Mouse (Mus musculus) liver, embryonic 12.5 days (tissue): Measurements from ENCODE around the gene Psd4. TPM values are rescaled to one million over a fixed set of nuclear protein-coding genes. Genes with fewer than 3 reads are reported as not detected.
A peak's percentile ranks its signal among the peaks of the same experiment; 100 is the strongest.

ENCODE experiments used
- ATAC-seq: fragments of 200-750 bp; cut with Nextera tagmentation; 2 replicates; pipeline ENCODE4 v1.8.0; 2017; ENCODE audit warnings: moderate number of reproducible peaks, mild to moderate bottlenecking, moderate library complexity
- H3K27ac ChIP-seq: fragments of 300-500 bp; sonication (generic); 2 replicates; pipeline ENCODE4 v1.5.1; 2016; ENCODE audit warnings: mild to moderate bottlenecking
- H3K27me3 ChIP-seq: fragments of 300-500 bp; sonication (generic); replicated peaks from 2 replicates; pipeline ENCODE4 v1.6.1; 2016; ENCODE audit warnings: mild to moderate bottlenecking, moderate library complexity
- H3K36me3 ChIP-seq: fragments of 300-500 bp; sonication (generic); 2 replicates; pipeline ENCODE4 v1.6.1; 2016; ENCODE audit warnings: mild to moderate bottlenecking, moderate library complexity
- H3K4me1 ChIP-seq: fragments of 300-500 bp; sonication (generic); 2 replicates; pipeline ENCODE4 v1.6.1; 2016
- H3K4me2 ChIP-seq: fragments of 300-500 bp; sonication (generic); 2 replicates; pipeline ENCODE4 v1.6.1; 2016; ENCODE audit warnings: mild to moderate bottlenecking, moderate library complexity
- H3K4me3 ChIP-seq: fragments of 300-500 bp; sonication (generic); 2 replicates; pipeline ENCODE4 v1.5.1; 2016; ENCODE audit warnings: mild to moderate bottlenecking, moderate library complexity
- H3K9ac ChIP-seq: fragments of 300-500 bp; sonication (generic); 2 replicates; pipeline ENCODE4 v1.6.1; 2016; ENCODE audit warnings: mild to moderate bottlenecking, moderate library complexity
- H3K9me3 ChIP-seq: fragments of 300-500 bp; sonication (generic); replicated peaks from 2 replicates; pipeline ENCODE4 v1.6.1; 2016; ENCODE audit warnings: mild to moderate bottlenecking, moderate library complexity
- WGBS: fragments of 180-500 bp; shearing (Covaris S2); methylation state at CpG from one replicate; pipeline ENCODE4 v1.1.7; 2016; ENCODE audit not compliant: insufficient replicate concordance; 5-methylcytosine and 5-hydroxymethylcytosine counted together
- polyA plus RNA-seq: library from polyadenylated mRNA; unstranded; fragments of >200 nt; fragmentation: Nextera tagmentation; extraction: Ambion mirVana; gene quantifications from 2 replicates; pipeline ENCODE4 v1.2.1, GENCODE M21; 2016

Gene Psd4
- polyA plus RNA-seq, 1 experiment from 2014 or later, result 13.1 TPM

DNA sequence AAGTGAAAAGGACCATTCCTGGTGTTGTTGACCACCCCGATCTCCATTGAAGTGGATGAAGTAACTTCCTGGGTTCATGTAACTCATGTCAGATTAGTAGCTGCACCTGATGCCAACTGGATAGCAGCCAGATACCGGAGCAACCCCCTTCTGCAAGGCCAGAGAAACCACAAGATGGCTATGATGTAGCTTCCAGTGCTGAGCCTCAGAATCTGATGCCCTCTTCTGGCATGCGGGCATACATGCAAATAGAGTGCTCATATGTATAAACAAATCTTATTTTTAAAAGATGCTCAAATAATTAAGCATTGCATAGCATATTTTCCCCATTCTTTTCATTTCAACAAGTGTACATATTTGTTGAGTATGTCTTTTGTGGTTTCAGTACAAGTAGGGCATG is 3.6 kb upstream of the Psd4 start:
- H3K4me2 ChIP-seq, result no peak overlapping the region
- no peak overlapping the region for H3K9ac ChIP-seq
- peaks cover 14% of the 10 kb centered on the region for H3K4me1 ChIP-seq
- 45% methylated on average over 3 of the region's 3 CpGs for WGBS
- H3K27me3 ChIP-seq, result peaks cover 11% of the 10 kb centered on the region; the same call in 1 of the 2 replicates
- no peak overlapping the region for H3K4me3 ChIP-seq
- no peak overlapping the region for H3K27ac ChIP-seq
- H3K36me3 ChIP-seq, result no peaks in the 10 kb centered on the region
- H3K9me3 ChIP-seq, result no peaks in the 10 kb centered on the region
- no peak for ATAC-seq

DNA sequence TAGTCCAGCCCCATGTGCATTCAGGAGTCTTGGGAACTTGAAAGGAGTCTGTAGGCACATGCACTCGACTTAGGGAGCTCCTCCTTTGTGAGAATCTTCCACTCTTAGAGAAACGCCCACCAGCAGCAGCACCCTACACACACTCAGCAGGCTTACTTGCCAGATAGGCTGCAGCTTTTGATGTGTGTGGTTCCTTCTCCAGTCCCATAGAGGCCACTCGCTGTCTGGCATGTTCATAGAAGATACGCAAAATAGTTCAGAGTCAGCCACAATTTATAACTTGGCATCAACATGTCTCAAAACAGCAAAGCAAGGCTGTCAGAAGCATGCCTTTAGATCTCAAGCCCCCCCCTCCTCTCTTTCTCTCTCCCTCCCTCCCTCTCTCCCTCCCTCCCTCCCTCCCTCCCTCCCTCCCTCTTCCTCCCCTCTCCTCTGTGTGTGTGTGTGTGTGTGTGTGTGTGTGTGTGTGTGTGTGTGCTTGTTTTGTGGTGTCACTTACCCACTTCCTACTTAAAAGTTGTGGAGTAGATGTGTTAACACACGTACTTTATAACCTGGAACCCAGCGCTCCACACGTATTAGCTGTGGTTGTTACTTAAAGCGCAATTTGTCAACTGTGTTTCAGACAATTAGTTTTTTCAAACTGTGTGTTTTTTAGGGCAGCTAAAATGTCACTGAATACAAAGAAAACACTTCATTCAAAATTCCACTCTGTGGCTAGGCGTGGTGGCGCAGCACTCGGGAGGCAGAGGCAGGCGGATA is 985 bp upstream of the Psd4 start:
- H3K27me3 ChIP-seq, result peaks cover 11% of the 10 kb centered on the region; the same call in 1 of the 2 replicates
- H3K4me3 ChIP-seq, result no peak overlapping the region
- no peaks in the 10 kb centered on the region for H3K9me3 ChIP-seq
- no peak overlapping the region for H3K27ac ChIP-seq
- peaks cover 14% of the 10 kb centered on the region for H3K4me1 ChIP-seq
- H3K36me3 ChIP-seq, result no peaks in the 10 kb centered on the region
- no peak overlapping the region for H3K9ac ChIP-seq
- H3K4me2 ChIP-seq, result no peak overlapping the region
- ATAC-seq, result no peak
- WGBS, result 60% methylated on average over 12 of the region's 12 CpGs

DNA sequence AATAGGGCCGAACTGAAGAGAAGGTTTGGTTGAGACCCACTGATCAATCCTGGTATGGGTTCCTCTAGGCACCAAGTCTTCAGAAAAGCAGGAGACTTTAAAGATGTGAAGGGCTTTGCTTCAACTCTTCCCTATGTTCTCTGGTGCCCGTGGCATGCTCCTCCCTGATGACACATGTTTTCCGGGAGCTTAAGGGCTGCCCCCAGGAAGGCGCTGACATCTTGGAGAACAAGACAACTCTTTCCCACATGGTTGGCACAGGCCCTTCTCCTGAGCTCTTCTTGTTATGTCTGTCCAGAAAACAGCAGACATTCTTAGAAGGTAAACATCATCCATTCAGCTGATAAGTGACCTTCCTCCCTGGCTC is 498 bp downstream of the Psd4 start:
- ATAC-seq, result peak; percentile 22; the same call in 1 of the 2 replicates

DNA sequence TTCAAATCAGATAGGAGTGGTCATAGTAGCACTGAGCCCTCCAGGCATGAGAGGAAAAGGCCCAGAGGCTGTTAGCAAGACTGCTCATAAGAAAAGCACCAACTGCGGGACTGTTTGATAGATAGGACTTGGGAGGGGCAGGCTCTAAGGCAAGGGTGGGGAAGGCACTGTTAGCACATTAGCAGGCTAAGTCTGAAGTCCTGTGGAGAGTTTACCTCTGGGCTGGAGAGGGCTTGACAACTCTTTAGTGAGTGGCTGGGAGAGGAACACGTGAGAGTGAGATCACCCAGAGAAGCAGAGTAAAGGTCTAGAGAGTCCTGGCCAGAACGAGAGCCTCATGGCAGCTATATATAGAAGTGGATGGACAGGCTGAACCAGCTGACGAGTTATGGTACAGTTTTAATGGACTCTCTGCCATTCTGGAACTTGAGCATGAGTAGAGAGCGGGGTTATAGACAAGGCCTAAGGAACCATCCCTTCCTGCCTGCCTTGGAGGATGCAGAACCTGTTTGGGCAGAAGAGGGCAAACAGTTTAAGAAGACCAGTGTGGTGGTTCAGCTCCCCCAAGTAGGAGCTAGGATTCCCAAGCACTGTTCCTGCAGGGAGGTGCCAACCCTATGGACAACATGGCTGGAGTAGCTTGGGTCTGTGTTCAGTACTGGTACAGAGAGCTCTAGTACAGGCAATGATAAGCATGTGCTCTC is 11.5 kb downstream of the Psd4 start:
- Histone ChIP-seq H3K27me3 (no peaks in the 10 kb centered on the region), H3K36me3 (no peaks in the 10 kb centered on the region), H3K4me2 (peak overlapping the region; percentile 8; the same call in 1 of the 2 replicates), H3K27ac (no peak overlapping the region), H3K9ac (no peak overlapping the region), H3K9me3 (no peaks in the 10 kb centered on the region), H3K4me1 (peaks cover 34% of the 10 kb centered on the region), H3K4me3 (no peak overlapping the region)
- peak; percentile 92 for ATAC-seq
- 48% methylated on average over 5 of the region's 5 CpGs for WGBS

More for the DNA sequence above, 498 bp downstream of the Psd4 start:
- H3K27me3 ChIP-seq, result 0 out of 2 replicates have a peak, but pooled peaks cover 5% of the 10 kb centered on the region
- H3K4me2 ChIP-seq, result peak overlapping the region; percentile 85
- H3K9me3 ChIP-seq, result no peaks in the 10 kb centered on the region
- H3K27ac ChIP-seq, result no peak overlapping the region
- H3K9ac ChIP-seq, result peak overlapping the region; percentile 66
- H3K4me3 ChIP-seq, result peak overlapping the region; percentile 56
- H3K36me3 ChIP-seq, result no peaks in the 10 kb centered on the region
- H3K4me1 ChIP-seq, result peaks cover 18% of the 10 kb centered on the region
- WGBS, result 37% methylated on average over 4 of the region's 4 CpGs

DNA sequence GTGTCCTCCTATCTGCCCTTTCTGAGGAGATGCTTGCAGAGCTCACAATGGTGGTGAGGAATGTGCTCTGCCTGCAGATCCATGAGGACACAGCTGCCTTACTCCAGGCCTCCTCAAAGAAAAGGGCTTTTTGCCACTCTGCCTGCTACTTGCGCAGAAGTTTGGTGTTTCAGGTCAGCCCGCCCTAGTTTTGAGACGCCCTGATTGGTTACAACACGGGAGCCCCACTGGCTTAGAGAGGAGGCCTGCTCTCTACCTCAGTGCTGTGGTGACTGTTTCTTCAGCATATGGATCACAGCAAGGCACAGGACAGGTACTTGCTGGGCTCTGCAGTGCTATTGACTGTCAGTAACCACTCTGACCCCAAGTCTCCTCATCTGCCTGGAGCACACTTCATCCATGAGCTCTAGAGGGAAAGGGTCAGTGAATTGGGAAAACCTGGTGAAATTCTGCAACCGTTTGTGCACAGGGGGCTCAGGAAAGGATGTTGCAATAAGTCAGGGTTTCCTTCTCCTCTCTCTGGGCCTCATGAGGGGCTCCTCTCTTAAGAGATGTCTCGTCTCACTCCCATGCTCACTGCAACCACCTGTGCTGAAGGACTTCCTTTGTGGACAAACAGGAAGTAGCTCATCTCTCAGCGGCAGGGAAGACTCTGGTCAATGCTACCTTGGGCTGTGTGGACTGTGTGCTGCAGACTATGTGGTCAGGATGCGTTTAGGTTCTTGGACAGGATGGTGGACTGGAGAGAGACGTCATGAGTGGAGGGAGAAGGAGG is 15.3 kb downstream of the Psd4 start:
- Histone ChIP-seq H3K4me2 (no peak overlapping the region), H3K9me3 (no peaks in the 10 kb centered on the region), H3K4me3 (no peak overlapping the region), H3K4me1 (peaks cover 71% of the 10 kb centered on the region), H3K36me3 (no peaks in the 10 kb centered on the region), H3K9ac (no peak overlapping the region), H3K27me3 (no peaks in the 10 kb centered on the region), H3K27ac (no peak overlapping the region)
- no peak for ATAC-seq
- WGBS, result 47% methylated on average over 9 of the region's 9 CpGs

DNA sequence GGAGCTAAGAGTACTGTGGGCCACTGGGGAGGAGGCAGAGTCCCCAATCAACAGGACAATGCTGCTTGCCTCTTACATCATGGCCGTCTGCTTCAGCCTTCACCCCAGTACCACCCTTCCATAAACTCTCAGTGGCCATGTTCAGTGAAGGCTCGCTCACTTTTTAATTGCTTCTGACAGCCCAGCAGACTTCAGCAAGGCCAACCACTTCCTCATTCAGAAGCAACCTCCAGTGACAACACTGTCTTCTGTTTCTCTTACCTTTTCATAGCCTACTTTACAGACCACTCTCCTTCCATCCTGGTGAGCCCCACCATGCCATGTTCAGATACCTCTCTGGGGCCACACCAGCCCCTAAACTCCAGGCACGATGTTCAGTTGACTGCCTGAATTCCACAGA is 16.3 kb downstream of the Psd4 start:
- Histone ChIP-seq H3K9ac (no peak overlapping the region), H3K36me3 (no peaks in the 10 kb centered on the region), H3K27ac (no peak overlapping the region), H3K27me3 (no peaks in the 10 kb centered on the region), H3K4me3 (no peak overlapping the region), H3K4me2 (no peak overlapping the region), H3K4me1 (peaks cover 72% of the 10 kb centered on the region), H3K9me3 (no peaks in the 10 kb centered on the region)
- ATAC-seq, result no peak
- WGBS, result 34% methylated on average over 3 of the region's 3 CpGs

DNA sequence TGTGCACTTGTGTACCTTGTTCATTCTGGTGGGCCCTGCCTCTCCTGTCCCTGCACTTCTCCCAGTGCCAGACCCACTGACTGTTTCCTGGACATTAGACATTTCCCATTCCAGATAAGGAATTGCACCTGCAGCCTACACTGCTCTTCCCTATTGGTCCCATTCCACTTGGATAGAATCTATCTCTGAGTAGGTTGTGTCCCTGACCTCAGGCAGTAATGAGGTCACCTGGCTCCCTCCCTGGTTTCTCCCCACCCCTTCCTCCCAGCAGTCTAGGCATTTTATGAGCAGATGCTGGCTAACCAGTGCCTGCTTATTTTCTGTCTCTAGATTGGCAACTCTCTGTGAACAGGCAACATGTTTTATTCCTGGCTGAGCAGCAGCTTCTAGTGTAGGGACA is 17.0 kb downstream of the Psd4 start:
- no peak for ATAC-seq
- Histone ChIP-seq H3K4me2 (peak overlapping the region; percentile 78), H3K36me3 (peaks cover 2% of the 10 kb centered on the region; the same call in 1 of the 2 replicates), H3K27ac (no peak overlapping the region; the same call in 1 of the 2 replicates), H3K4me3 (no peak overlapping the region), H3K27me3 (no peaks in the 10 kb centered on the region), H3K9me3 (no peaks in the 10 kb centered on the region), H3K9ac (no peak overlapping the region), H3K4me1 (peaks cover 72% of the 10 kb centered on the region)

DNA sequence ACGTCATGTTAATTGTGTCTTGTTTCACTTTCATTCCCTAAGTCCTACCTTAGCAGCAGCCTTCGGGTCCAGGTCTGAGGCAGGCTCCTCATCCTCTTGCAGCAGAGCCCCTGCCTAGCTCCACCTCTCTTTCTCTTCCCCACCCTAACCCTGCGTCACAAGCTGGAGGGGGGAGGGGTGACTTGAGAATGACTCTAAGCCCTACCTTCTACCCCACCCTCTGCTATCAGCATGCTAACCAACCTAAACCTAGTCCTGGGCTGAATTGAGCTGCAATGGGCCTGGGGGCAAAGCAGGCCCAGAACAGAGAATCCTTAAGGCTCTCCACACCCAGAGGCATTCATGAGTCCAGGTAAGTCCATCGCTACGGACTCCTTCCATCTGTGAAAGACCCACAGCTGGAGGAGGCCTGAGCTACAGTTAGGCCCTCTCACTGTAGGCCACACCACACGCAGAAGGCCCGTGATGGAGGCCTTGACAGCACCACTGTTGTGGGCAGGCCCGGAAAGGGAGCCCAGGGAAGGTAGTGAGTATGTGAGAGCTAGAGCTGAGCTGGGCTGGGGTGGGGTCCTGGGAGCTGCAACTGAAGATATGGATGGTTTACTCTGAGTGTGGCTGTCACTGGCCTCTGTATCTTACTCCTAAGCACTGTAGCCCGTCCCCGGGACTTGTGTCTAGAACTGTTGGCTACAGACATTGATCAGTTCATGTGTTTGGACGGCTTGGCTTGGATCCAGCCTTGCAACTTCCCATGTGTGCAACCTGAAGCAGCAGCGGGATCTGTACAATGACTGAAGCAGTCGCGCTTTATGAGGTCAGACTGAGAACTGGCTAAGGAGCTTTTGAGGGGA is 18.0 kb downstream of the Psd4 start:
- peak overlapping the region; percentile 71 for H3K9ac ChIP-seq
- WGBS, result 33% methylated on average over 14 of the region's 14 CpGs
- H3K4me1 ChIP-seq, result peaks cover 80% of the 10 kb centered on the region
- no peaks in the 10 kb centered on the region for H3K27me3 ChIP-seq
- H3K4me2 ChIP-seq, result peak overlapping the region; percentile 78
- no peaks in the 10 kb centered on the region for H3K9me3 ChIP-seq
- H3K4me3 ChIP-seq, result peak overlapping the region; percentile 64
- H3K27ac ChIP-seq, result peak overlapping the region; percentile 90
- peak; percentile 94 for ATAC-seq
- peaks cover 5% of the 10 kb centered on the region; the same call in 1 of the 2 replicates for H3K36me3 ChIP-seq

DNA sequence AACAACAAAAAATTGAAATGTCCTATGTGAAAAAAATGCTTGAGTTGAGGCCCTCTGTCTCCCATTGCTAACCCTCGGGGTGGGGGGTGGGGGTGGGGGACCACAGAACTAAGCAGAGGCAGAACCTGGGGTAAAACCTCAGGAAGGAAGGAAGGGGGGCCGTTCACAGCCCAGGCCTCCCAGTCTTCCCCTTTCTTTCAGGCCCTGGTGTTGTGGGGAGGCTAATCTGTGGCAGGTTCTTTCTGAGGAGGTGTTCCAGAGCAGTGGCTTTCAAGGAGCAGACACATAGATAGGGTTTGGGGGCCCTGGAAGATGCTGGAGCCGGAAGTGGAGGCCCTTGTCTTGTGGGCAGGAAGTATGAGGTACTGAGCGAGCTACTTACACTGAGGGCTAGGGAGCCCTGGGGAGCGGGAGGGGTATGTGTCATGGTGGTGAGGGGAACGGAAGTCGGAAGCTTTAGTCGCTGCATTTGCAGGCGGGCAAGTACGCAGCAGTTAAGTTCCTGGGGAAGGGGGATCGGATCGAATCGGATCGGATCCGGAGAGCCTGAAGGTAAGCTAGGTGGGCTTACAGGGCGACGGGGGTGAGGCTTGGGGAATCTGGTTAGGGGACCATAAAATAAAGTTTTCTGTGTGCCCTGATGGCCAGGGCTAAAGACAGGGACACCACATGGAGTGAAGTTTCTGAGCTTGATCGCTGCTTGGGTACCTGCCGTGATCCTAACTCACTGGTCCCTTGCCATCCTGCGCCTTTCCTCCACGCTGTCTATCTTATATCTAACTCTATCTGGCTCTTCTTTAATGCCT is 19.0 kb downstream of the Psd4 start:
- H3K4me1 ChIP-seq, result peaks cover 82% of the 10 kb centered on the region
- 20% methylated on average over 21 of the region's 21 CpGs for WGBS
- H3K36me3 ChIP-seq, result peaks cover 10% of the 10 kb centered on the region; the same call in 1 of the 2 replicates
- peak; percentile 50 for ATAC-seq
- H3K4me3 ChIP-seq, result peak overlapping the region; percentile 64
- H3K27me3 ChIP-seq, result no peaks in the 10 kb centered on the region
- H3K4me2 ChIP-seq, result peak overlapping the region; percentile 78
- H3K9me3 ChIP-seq, result no peaks in the 10 kb centered on the region
- peak overlapping the region; percentile 71 for H3K9ac ChIP-seq
- peak overlapping the region; percentile 90 for H3K27ac ChIP-seq

DNA sequence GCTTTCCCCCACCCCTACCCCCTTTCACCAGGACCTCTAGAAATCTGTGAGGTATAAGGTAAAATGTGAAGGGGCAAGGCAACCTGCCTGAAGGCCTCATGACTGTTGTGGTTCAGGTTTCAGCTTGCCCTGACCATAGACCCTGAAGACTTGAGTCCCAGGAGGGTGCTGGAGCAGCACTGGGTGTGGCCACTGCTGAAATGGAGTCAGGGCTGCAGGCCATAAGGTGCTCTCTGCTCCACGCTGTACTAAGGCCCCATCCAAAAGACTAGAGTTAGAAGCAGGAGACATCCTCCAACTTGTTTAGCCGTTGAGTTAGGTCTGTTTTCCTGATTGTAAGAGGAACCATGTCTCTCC is 19.6 kb downstream of the Psd4 start:
- H3K27ac ChIP-seq, result peak overlapping the region; percentile 90
- peaks cover 11% of the 10 kb centered on the region; the same call in 1 of the 2 replicates for H3K36me3 ChIP-seq
- H3K9ac ChIP-seq, result peak overlapping the region; percentile 71
- no peaks in the 10 kb centered on the region for H3K27me3 ChIP-seq
- no peaks in the 10 kb centered on the region for H3K9me3 ChIP-seq
- WGBS, result 35% methylated on average over 2 of the region's 2 CpGs
- peak overlapping the region; percentile 78 for H3K4me2 ChIP-seq
- peaks cover 82% of the 10 kb centered on the region for H3K4me1 ChIP-seq
- no peak for ATAC-seq
- H3K4me3 ChIP-seq, result peak overlapping the region; percentile 64
